10 mouse cellular contexts compared by ENCODE assay signal in genomic region chr10:92556526-92557422, GRCm38 (mm10).
DNase-seq lines count a peak whose midpoint lies in the region; ATAC-seq and TF ChIP-seq lines count a peak whose summit lies in the region.
"Had no signal": no experiment of that assay in that cellular context is flagged by ENCODE, and none has a peak within 500 bp of the region (broad histone marks: within the 10 kb centered on the region; RNA-seq: fewer than 3 reads in every experiment).

No protein-coding gene starts in this region.

- H3K4me2 ChIP-seq in kidney, embryonic 15.5 days = peak overlapping the region; percentile 22
- H3K4me2 ChIP-seq in embryonic facial prominence, embryonic 15.5 days (replicated peaks) = peak overlapping the region; percentile 9; the same call in 1 of the 2 replicates
- peak overlapping the region; percentile 37 for H3K4me2 ChIP-seq in neural tube, embryonic 15.5 days

- WGBS in kidney, embryonic 15.5 days = 26% methylated on average over 8 of the region's 8 CpGs
- WGBS in embryonic facial prominence, embryonic 15.5 days = 12% methylated on average over 8 of the region's 8 CpGs
- 40% methylated on average over 8 of the region's 8 CpGs for WGBS in limb, embryonic 10.5 days
- 6% methylated on average over 8 of the region's 8 CpGs for WGBS in neural tube, embryonic 15.5 days
- 59% methylated on average over 8 of the region's 8 CpGs for WGBS in thymus, adult 2 months

- H3K27me3 ChIP-seq in kidney, embryonic 15.5 days = no peaks in the 10 kb centered on the region
- H3K27me3 ChIP-seq in embryonic facial prominence, embryonic 15.5 days = no peaks in the 10 kb centered on the region
- no peaks in the 10 kb centered on the region for H3K27me3 ChIP-seq in limb, embryonic 10.5 days (ENCODE audit: low read depth, poor library complexity, severe bottlenecking)
- no peaks in the 10 kb centered on the region for H3K27me3 ChIP-seq in neural tube, embryonic 15.5 days (replicated peaks)
- H3K27me3 ChIP-seq in thymus, adult 2 months (ENCODE audit: control insufficient read depth, insufficient read depth, low read length) = no peaks in the 10 kb centered on the region

- H3K36me3 ChIP-seq in kidney, embryonic 15.5 days = no peaks in the 10 kb centered on the region
- no peaks in the 10 kb centered on the region for H3K36me3 ChIP-seq in embryonic facial prominence, embryonic 15.5 days
- H3K36me3 ChIP-seq in limb, embryonic 10.5 days = no peaks in the 10 kb centered on the region
- H3K36me3 ChIP-seq in neural tube, embryonic 15.5 days = no peaks in the 10 kb centered on the region
- no peaks in the 10 kb centered on the region for H3K36me3 ChIP-seq in thymus, adult 2 months (ENCODE audit: control insufficient read depth, insufficient read depth, low read length)

- peaks cover 12% of the 10 kb centered on the region; the same call in 1 of the 2 replicates for H3K4me1 ChIP-seq in kidney, embryonic 15.5 days
- H3K4me1 ChIP-seq in embryonic facial prominence, embryonic 15.5 days = peaks cover 7% of the 10 kb centered on the region; the same call in 1 of the 2 replicates
- peaks cover 20% of the 10 kb centered on the region for H3K4me1 ChIP-seq in limb, embryonic 10.5 days
- peaks cover 20% of the 10 kb centered on the region for H3K4me1 ChIP-seq in neural tube, embryonic 15.5 days
- H3K4me1 ChIP-seq in thymus, adult 2 months (replicated peaks; ENCODE audit: control insufficient read depth, insufficient read depth, low read length) = no peaks in the 10 kb centered on the region

- DNase-seq in kidney, postnatal 36 days = no peak
- DNase-seq in limb, embryonic 10.5 days (ENCODE audit: low spot score) = peak; percentile 47
- DNase-seq in heart, adult 18-20 months = no peak
- DNase-seq in thymus, adult 2 months = no peak
- no peak for DNase-seq in urinary bladder, postnatal 4 days (ENCODE audit: low spot score in 2 of 2)
- DNase-seq: lung, postnatal 10 days; right cerebral cortex, postnatal 25 days had no signal

- no peak overlapping the region for H3K4me3 ChIP-seq in kidney, embryonic 15.5 days (replicated peaks)
- no peak overlapping the region for H3K4me3 ChIP-seq in embryonic facial prominence, embryonic 15.5 days (replicated peaks)
- H3K4me3 ChIP-seq in limb, embryonic 10.5 days = no peak overlapping the region
- no peak overlapping the region for H3K4me3 ChIP-seq in neural tube, embryonic 15.5 days (replicated peaks)
- H3K4me3 ChIP-seq in thymus, adult 2 months (ENCODE audit: control insufficient read depth, insufficient read depth, low read length) = no peak overlapping the region

- no peak overlapping the region for H3K9ac ChIP-seq in kidney, embryonic 15.5 days
- H3K9ac ChIP-seq in embryonic facial prominence, embryonic 15.5 days = no peak overlapping the region
- H3K9ac ChIP-seq in neural tube, embryonic 15.5 days (replicated peaks) = no peak overlapping the region

- peak overlapping the region; percentile 24; the same call in 1 of the 2 replicates for H3K27ac ChIP-seq in kidney, embryonic 15.5 days
- no peak overlapping the region for H3K27ac ChIP-seq in embryonic facial prominence, embryonic 15.5 days (replicated peaks)
- peak overlapping the region; percentile 50 for H3K27ac ChIP-seq in limb, embryonic 10.5 days
- peak overlapping the region; percentile 38 for H3K27ac ChIP-seq in neural tube, embryonic 15.5 days (replicated peaks)
- no peak overlapping the region for H3K27ac ChIP-seq in thymus, adult 2 months (ENCODE audit: control insufficient read depth, insufficient read depth, low read length)

- no peak for TF ChIP-seq CTCF in thymus, adult 2 months (IDR thresholded peaks at IDR 0.05; ENCODE audit: borderline replicate concordance, control insufficient read depth, extremely low read depth, insufficient read depth, low read length, poor library complexity)

- TF ChIP-seq POLR2A in thymus, adult 2 months (IDR thresholded peaks at IDR 0.05; ENCODE audit: control insufficient read depth, extremely low read depth, insufficient read depth, low read length, poor library complexity) = no peak

- 0 out of 2 replicates have a peak, but pooled peaks have one; percentile 18 for ATAC-seq in kidney, embryonic 15.5 days (replicated peaks; ENCODE audit: low FRiP score)
- ATAC-seq in embryonic facial prominence, embryonic 15.5 days (ENCODE audit: insufficient number of reproducible peaks, low FRiP score, low TSS enrichment, low read depth) = no peak
- ATAC-seq in neural tube, embryonic 15.5 days (ENCODE audit: low FRiP score) = no peak

- no peaks in the 10 kb centered on the region for H3K9me3 ChIP-seq in kidney, embryonic 15.5 days (replicated peaks)
- no peaks in the 10 kb centered on the region for H3K9me3 ChIP-seq in embryonic facial prominence, embryonic 15.5 days (replicated peaks)
- H3K9me3 ChIP-seq in limb, embryonic 10.5 days (replicated peaks) = no peaks in the 10 kb centered on the region
- H3K9me3 ChIP-seq in neural tube, embryonic 15.5 days (replicated peaks) = no peaks in the 10 kb centered on the region

Comparison
In these comparisons a context has a peak if more than half of its experiments do, and no peak if none do; other contexts are left out.
1. H3K27ac ChIP-seq: peak in kidney, embryonic 15.5 days (single experiment), limb, embryonic 10.5 days (single experiment) and neural tube, embryonic 15.5 days (single experiment); none in embryonic facial prominence, embryonic 15.5 days (single experiment) and thymus, adult 2 months (single experiment).
2. Peak in every context shown above with its lines, with median percentiles within 50 percentile points of each other: H3K4me2 ChIP-seq.